Mouse (Mus musculus) spleen, adult 2 months (tissue): ENCODE measurements around the gene Ube2j2.

ENCODE experiments used
- CTCF ChIP-seq: fragments of 200-500 bp; IDR thresholded peaks from 2 replicates; pipeline ENCODE4 v1.5.1; 2011; ENCODE audit warnings: mild to moderate bottlenecking, inconsistent platforms; ENCODE audit not compliant: insufficient read depth, insufficient read length, insufficient replicate concordance; ENCODE audit errors: extremely low read depth
- POLR2A ChIP-seq: fragments of 200-500 bp; IDR thresholded peaks from 2 replicates; pipeline ENCODE4 v1.6.1; 2011; ENCODE audit warnings: low read depth, low read length, inconsistent platforms

DNA sequence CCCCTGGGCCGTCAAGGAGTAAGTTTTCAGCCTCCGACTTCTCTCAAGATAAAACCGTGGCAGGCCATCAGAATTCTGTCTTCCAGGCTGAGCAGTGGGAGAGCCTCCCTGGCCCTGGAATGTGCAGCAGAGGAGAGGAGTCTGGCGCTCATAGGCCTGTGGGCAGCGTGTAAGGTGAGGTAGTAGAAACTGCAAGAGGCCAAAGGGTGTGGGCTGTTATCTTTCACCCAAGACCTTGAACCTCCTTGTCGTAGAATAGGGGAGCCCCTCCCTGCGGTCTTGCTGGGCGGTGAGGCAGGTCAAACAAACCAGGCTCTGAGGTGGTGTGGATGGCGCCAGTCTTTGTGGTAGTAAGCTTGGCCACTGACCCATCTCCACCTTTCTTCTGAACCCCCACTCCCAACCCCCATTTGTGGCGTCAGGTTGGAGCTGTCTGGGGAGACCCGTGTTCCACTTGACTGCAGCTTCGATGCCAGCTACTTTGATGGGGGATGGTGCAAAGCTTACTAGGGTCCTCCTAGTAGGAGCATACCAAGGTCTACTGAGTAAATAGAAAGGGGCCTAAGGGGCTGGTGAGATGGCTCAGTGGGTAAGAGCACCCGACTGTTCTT lies 25.5 kb downstream of the Ube2j2 start:
- TF ChIP-seq CTCF, result no peak
- no peak for TF ChIP-seq POLR2A
